Comparison of ENCODE assay signal across 10 mouse cellular contexts in the genomic region with DNA sequence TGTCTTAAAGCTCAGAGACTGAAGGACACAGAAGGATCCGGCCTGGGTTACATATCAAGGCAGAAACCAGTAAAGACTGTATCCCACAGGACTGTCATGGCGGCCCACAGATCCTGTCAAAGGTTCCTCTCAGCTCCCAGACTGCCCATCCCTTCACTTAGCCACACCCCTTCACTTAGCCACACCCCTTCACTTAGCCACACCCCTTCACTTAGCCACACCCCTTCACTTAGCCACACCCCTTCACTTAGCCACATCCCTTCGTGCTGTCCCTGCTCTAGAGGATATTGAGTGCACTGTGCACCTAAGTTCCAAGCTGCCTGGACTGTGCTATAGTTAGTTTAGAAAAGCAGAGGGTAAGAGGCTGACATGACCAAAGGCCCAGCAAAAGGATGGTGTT.
DNase-seq lines count a peak whose midpoint lies in the region; ATAC-seq and TF ChIP-seq lines count a peak whose summit lies in the region.
"Had no signal": no experiment of that assay in that cellular context is flagged by ENCODE, and none has a peak within 500 bp of the region (broad histone marks: within the 10 kb centered on the region; RNA-seq: fewer than 3 reads in every experiment).

No protein-coding gene starts in this region.

- H3K36me3 ChIP-seq in heart, embryonic 11.5 days (ENCODE audit: control insufficient read depth, insufficient read depth, low read length), result no peaks in the 10 kb centered on the region
- no peaks in the 10 kb centered on the region for H3K36me3 ChIP-seq in neural tube, embryonic 12.5 days
- no peaks in the 10 kb centered on the region for H3K36me3 ChIP-seq in stomach, postnatal 0 days (ENCODE audit: control insufficient read depth, insufficient read depth, low read length)
- H3K36me3 ChIP-seq: liver, embryonic 15.5 days had no signal

- H3K4me2 ChIP-seq in heart, embryonic 11.5 days, result no peak overlapping the region
- no peak overlapping the region for H3K4me2 ChIP-seq in neural tube, embryonic 12.5 days (replicated peaks)
- no peak overlapping the region for H3K4me2 ChIP-seq in stomach, postnatal 0 days (replicated peaks; ENCODE audit: low read depth)
- H3K4me2 ChIP-seq: liver, embryonic 15.5 days had no signal

- intact Hi-C loops in gastrocnemius, postnatal 36 days (cut with DNase I), result loop anchor here (2.0 to 10.0 kb wide), 4 partner anchors 119 to 210 kb away; partner anchors contain the start of gene Plcl2

- H3K4me1 ChIP-seq in heart, embryonic 11.5 days (ENCODE audit: control insufficient read depth, insufficient read depth, low read length), result no peaks in the 10 kb centered on the region
- no peaks in the 10 kb centered on the region for H3K4me1 ChIP-seq in neural tube, embryonic 12.5 days
- no peaks in the 10 kb centered on the region for H3K4me1 ChIP-seq in stomach, postnatal 0 days (replicated peaks; ENCODE audit: control insufficient read depth, insufficient read depth)
- H3K4me1 ChIP-seq: liver, embryonic 15.5 days had no signal

- no peak; the same call in 1 of the 2 replicates for ATAC-seq in heart, embryonic 11.5 days (replicated peaks; ENCODE audit: insufficient number of reproducible peaks, low FRiP score, low TSS enrichment)
- peak; percentile 53; the same call in 1 of the 2 replicates for ATAC-seq in neural tube, embryonic 12.5 days (ENCODE audit: low FRiP score, low read depth)
- peak; percentile 17 to 55; a peak in 1 of 4 replicates for ATAC-seq in hematopoietic stem cell, adult 5-6 weeks (replicated peaks in 1 of 2; ENCODE audit: insufficient read depth in 1 of 2, low FRiP score in 2 of 2, low TSS enrichment in 1 of 2, low read depth in 1 of 2, poor library complexity in 2 of 2, severe bottlenecking in 2 of 2)
- ATAC-seq in stomach, postnatal 0 days (ENCODE audit: low FRiP score, low TSS enrichment), result peak; percentile 53; the same call in 1 of the 2 replicates

- no peaks in the 10 kb centered on the region for H3K27me3 ChIP-seq in heart, embryonic 11.5 days (ENCODE audit: control insufficient read depth, insufficient read depth, low read length)
- no peaks in the 10 kb centered on the region for H3K27me3 ChIP-seq in neural tube, embryonic 12.5 days (replicated peaks)
- no peaks in the 10 kb centered on the region for H3K27me3 ChIP-seq in stomach, postnatal 0 days (ENCODE audit: control insufficient read depth, insufficient read depth, low read length)
- H3K27me3 ChIP-seq: liver, embryonic 15.5 days had no signal

- H3K9ac ChIP-seq in heart, embryonic 11.5 days (ENCODE audit: low read depth, low read length), result no peak overlapping the region
- no peak overlapping the region for H3K9ac ChIP-seq in neural tube, embryonic 12.5 days
- H3K9ac ChIP-seq in stomach, postnatal 0 days (ENCODE audit: low read length), result no peak overlapping the region
- H3K9ac ChIP-seq: liver, embryonic 15.5 days had no signal

- WGBS in heart, embryonic 11.5 days (ENCODE audit: insufficient replicate concordance), result 86% methylated on average over 3 of the region's 3 CpGs
- WGBS in neural tube, embryonic 12.5 days, result 95% methylated on average over 3 of the region's 3 CpGs
- 97% methylated on average over 3 of the region's 3 CpGs for WGBS in stomach, postnatal 0 days

- TF ChIP-seq EP300 in stomach, postnatal 0 days (optimal IDR thresholded peaks at IDR 0.05), result no peak

- no peak overlapping the region for H3K4me3 ChIP-seq in heart, embryonic 11.5 days (ENCODE audit: low read depth, low read length)
- H3K4me3 ChIP-seq in neural tube, embryonic 12.5 days, result no peak overlapping the region
- H3K4me3 ChIP-seq in stomach, postnatal 0 days (ENCODE audit: low read depth, low read length), result no peak overlapping the region
- H3K4me3 ChIP-seq: liver, embryonic 15.5 days had no signal

- no peak for TF ChIP-seq CTCF in stomach, postnatal 0 days (IDR thresholded peaks at IDR 0.05; ENCODE audit: low read depth)

- peak; percentile 51 for DNase-seq in heart, adult 11 months
- DNase-seq in neural tube, embryonic 10.5 days (ENCODE audit: extremely low spot score, low spot score), result no peak
- no peak for DNase-seq in stomach, postnatal 0 days (ENCODE audit: low spot score)
- DNase-seq in right cerebral cortex, postnatal 4 days, result no peak
- DNase-seq in gastrocnemius, postnatal 36 days, result no peak
- DNase-seq: kidney, adult 2 months had no signal

- H3K9me3 ChIP-seq in heart, embryonic 11.5 days (replicated peaks; ENCODE audit: control insufficient read depth, low read length), result no peaks in the 10 kb centered on the region
- no peaks in the 10 kb centered on the region for H3K9me3 ChIP-seq in neural tube, embryonic 12.5 days
- H3K9me3 ChIP-seq in stomach, postnatal 0 days (ENCODE audit: control insufficient read depth, low read length), result no peaks in the 10 kb centered on the region
- H3K9me3 ChIP-seq: liver, embryonic 15.5 days had no signal

- no peak overlapping the region for H3K27ac ChIP-seq in heart, embryonic 11.5 days (ENCODE audit: low read depth, low read length)
- no peak overlapping the region for H3K27ac ChIP-seq in neural tube, embryonic 12.5 days
- no peak overlapping the region for H3K27ac ChIP-seq in stomach, postnatal 0 days (replicated peaks)
- H3K27ac ChIP-seq: liver, embryonic 15.5 days had no signal
